Mouse (Mus musculus) brown adipose tissue, adult 24 weeks (tissue): ENCODE results near the gene Slc25a34. TPM values are rescaled to one million over a fixed set of nuclear protein-coding genes. Genes with fewer than 3 reads are reported as not detected.

ENCODE experiments used
- H3K27ac ChIP-seq: fragments of 200-500 bp; replicated peaks from 2 replicates; pipeline ENCODE4 v1.5.1; 2012; ENCODE audit warnings: low read depth, mild to moderate bottlenecking, low read length
- H3K4me1 ChIP-seq: fragments of 200-500 bp; 2 replicates; pipeline ENCODE4 v1.6.1; 2012; ENCODE audit warnings: low read length, mixed read lengths; ENCODE audit not compliant: control insufficient read depth, insufficient read depth, insufficient read length
- H3K4me3 ChIP-seq: fragments of 200-500 bp; 2 replicates; pipeline ENCODE4 v1.5.1; 2012; ENCODE audit warnings: low read depth, mild to moderate bottlenecking, low read length, moderate library complexity; ENCODE audit not compliant: insufficient read depth
- polyA plus RNA-seq: library from polyadenylated mRNA; stranded (reverse); fragments of >200 nt; gene quantifications from 2 replicates; pipeline ENCODE4 v1.2.4, GENCODE M21; 2012; ENCODE audit not compliant: missing spikeins, insufficient read depth, insufficient read length

The Slc25a34 gene
- polyA plus RNA-seq, 1 experiment, result 12.7 TPM

GRCm38 (mm10) chr4:141595605-141596268, 27.9 kb downstream of the Slc25a34 start:
- H3K4me3 ChIP-seq, result no peak overlapping the region
- H3K27ac ChIP-seq, result no peak overlapping the region
- peaks cover 3% of the 10 kb centered on the region for H3K4me1 ChIP-seq

DNA sequence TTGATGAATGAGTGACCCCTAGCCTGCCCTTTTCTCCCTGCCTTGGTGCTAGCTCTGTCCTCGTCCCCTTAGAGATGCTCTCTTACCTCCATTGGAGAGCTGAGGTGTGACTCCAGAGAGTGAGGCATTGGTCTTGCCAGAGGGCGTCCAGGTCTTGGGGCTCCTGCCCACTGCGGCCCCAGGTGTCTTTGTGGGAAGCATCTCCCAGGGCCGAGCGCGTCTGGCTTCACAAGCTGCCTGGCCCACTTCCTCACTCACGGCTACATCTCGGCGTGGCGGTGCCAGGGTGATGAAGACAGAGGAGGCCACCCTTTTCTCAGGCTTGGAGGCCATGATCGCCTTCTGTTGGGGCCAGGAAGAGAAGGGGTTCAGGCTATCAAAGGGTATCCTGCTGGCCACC, 28.5 kb downstream of the Slc25a34 start:
- H3K4me1 ChIP-seq, result peaks cover 3% of the 10 kb centered on the region

DNA sequence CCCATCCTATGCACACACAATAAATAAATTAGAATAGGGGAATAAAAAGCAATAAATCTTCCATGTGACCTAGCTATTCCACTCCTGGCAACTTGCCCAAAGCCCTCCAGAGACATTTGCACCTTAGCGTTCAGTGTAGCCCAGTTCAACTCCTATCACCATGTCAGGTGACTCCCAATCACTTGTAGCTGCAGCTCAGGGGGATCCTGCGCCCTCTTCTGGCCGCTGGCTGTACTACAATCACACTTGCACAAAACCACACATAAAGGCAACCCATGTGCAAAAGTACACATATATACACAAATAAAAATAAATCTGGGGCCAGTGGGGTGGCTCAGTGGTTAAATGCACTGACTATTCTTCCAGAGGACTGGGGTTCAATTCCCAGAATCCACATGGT, 32.1 kb downstream of the Slc25a34 start:
- H3K4me3 ChIP-seq, result no peak overlapping the region
- H3K27ac ChIP-seq, result no peak overlapping the region
- no peaks in the 10 kb centered on the region for H3K4me1 ChIP-seq

More for the DNA sequence above, 28.5 kb downstream of the Slc25a34 start:
- no peak overlapping the region for H3K27ac ChIP-seq
- no peak overlapping the region for H3K4me3 ChIP-seq

- peaks cover 8% of the 10 kb centered on the region; the same call in 1 of the 2 replicates for H3K4me1 ChIP-seq
- no peak overlapping the region for H3K27ac ChIP-seq
- no peak overlapping the region for H3K4me3 ChIP-seq
These were observed 39.7 kb downstream of the Slc25a34 start for GRCm38 (mm10) chr4:141583919-141584318.

DNA sequence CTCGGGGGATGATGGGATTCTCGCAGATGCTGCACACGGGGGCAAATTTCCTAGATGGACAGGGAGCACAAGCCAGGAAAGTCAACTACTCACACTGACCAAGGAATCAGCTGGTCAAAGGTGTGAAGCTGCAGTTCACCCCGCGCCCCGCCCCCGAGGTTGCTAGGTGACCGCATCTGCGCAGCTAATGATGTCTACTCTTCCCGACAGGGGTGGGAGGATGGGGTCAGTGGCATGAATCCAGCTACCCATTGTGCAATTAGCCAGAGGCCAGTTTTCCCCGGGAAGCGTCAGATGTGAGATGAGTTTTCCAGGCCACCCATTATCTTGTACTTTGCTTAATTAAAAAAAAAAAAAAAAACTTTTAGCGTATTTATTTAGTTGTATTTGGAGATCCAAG, 42.6 kb downstream of the Slc25a34 start:
- Histone ChIP-seq H3K4me1 (peaks cover 11% of the 10 kb centered on the region; the same call in 1 of the 2 replicates), H3K27ac (peak overlapping the region; percentile 39; the same call in 1 of the 2 replicates), H3K4me3 (no peak overlapping the region)

DNA sequence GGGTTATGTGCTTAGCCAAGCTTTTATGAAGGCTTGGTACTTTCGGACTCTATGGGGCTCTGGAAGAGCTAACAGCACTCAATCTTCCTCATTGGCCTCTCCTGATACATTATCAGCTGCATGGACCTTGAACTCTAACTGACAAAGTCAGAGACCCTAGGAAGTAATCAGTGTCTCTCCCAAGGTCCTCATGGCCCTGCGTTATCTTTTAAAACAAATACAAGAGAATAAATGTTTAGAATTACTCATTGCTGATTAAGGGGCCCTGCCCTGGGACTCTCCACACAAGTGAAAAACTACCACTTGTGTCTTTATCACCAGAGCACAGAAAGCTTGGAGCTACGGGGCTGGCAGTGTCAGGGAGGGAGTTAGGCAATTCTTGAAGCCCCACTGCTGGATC, 44.8 kb downstream of the Slc25a34 start:
- H3K27ac ChIP-seq, result peak overlapping the region; percentile 58
- H3K4me1 ChIP-seq, result peaks cover 11% of the 10 kb centered on the region
- H3K4me3 ChIP-seq, result no peak overlapping the region

DNA sequence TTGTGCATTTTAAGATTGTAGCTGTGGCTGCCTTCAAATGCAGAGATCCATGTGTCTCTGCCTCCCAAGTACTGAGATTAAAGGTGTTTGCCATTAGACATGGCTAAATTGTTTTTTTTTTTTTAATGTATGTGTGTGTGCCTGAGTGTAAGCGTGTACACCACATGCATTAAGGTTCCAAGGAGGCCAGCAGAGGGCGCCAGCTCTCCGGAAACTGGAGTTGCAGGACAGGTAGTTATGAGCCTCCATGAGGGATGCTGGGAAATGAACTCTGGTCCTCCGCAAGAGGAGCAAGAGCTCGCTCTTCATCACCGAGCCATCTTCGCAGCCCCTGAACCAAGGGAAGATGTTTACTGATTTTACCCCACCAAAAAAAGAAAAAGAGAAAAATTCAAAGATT, 46.7 kb downstream of the Slc25a34 start:
- Histone ChIP-seq H3K4me1 (peaks cover 19% of the 10 kb centered on the region), H3K4me3 (no peak overlapping the region), H3K27ac (no peak overlapping the region)

DNA sequence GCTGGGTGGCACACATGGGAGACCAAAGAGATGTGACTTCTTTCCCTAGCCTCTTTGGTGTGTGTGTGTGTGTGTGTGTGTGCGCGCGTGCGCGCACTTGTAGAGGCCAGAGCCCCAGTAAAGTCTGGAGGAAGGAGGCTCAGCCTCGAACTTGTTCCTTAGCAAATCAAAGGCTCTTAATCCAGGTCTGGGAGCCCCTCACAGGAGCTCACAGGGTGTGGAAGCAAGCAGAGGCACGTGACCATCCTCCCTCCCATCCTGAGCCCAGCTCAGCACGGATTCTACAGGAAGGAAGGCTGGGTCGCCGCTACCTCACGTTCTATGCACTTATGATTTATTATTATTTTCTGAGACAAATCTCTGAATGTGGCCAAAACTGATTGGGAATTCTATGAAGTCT, 47.2 kb downstream of the Slc25a34 start:
- H3K4me1 ChIP-seq, result peaks cover 19% of the 10 kb centered on the region
- H3K4me3 ChIP-seq, result no peak overlapping the region
- no peak overlapping the region for H3K27ac ChIP-seq

GRCm38 (mm10) chr4:141574789-141575702, 48.6 kb downstream of the Slc25a34 start:
- H3K4me3 ChIP-seq, result 0 out of 2 replicates have a peak overlapping the region, but pooled peaks have one; percentile 1
- H3K27ac ChIP-seq, result peak overlapping the region; percentile 92

GRCm38 (mm10) chr4:141573359-141573966, 50.2 kb downstream of the Slc25a34 start:
- Histone ChIP-seq H3K27ac (peak overlapping the region; percentile 97), H3K4me3 (no peak overlapping the region), H3K4me1 (peaks cover 25% of the 10 kb centered on the region)

More at GRCm38 (mm10) chr4:141574789-141575702, 48.6 kb downstream of the Slc25a34 start:
- H3K4me1 ChIP-seq, result peaks cover 24% of the 10 kb centered on the region

GRCm38 (mm10) chr4:141572668-141573358, 50.8 kb downstream of the Slc25a34 start:
- Histone ChIP-seq H3K27ac (peak overlapping the region; percentile 97), H3K4me3 (no peak overlapping the region)

DNA sequence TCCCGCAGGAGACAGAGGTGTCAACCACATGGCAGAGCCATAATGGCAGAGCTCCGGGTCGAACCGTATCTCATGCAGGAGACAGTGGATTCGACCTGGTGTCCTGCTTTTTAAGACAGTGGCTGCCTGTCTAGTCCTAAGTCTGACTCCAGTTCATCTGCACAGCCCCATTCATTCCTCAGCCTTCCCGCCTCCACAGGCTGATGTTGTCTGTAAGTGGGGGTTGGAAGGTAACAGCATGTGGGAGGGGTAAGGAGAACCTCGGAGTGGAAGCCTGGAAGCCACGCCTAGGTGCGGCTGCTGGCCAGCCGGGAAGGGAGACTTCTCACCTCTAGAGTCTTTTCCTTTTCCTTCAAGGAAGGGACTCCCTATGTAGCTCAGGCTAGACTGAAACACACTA, 51.7 kb downstream of the Slc25a34 start:
- Histone ChIP-seq H3K4me1 (peaks cover 25% of the 10 kb centered on the region), H3K27ac (peak overlapping the region; percentile 97), H3K4me3 (no peak overlapping the region)

More at GRCm38 (mm10) chr4:141572668-141573358, 50.8 kb downstream of the Slc25a34 start:
- H3K4me1 ChIP-seq, result peaks cover 25% of the 10 kb centered on the region

DNA sequence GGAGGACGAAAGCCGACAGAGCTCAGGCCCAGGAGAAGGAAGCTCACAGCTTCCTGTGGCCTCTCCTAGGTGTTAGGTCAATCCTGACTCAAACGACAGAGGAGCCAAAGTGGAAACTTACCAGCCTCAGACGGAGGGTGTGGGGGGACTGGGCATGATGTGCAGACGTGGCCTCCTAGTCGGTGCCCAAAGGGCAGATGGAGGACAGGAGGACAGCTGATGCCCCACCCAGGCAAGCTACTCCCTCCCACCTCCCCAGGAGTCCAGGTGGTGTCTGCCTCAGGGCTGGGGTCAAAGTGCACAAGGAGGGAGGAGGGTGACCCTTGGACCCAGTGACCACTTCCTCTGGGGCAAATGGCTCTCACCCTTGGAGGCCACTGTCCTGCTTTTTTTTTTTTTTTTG, 52.3 kb downstream of the Slc25a34 start:
- peak overlapping the region; percentile 97 for H3K27ac ChIP-seq
- H3K4me1 ChIP-seq, result peaks cover 25% of the 10 kb centered on the region
- no peak overlapping the region for H3K4me3 ChIP-seq

GRCm38 (mm10) chr4:141570821-141571220, 52.8 kb downstream of the Slc25a34 start:
- H3K27ac ChIP-seq, result peak overlapping the region; percentile 97
- H3K4me3 ChIP-seq, result no peak overlapping the region
- H3K4me1 ChIP-seq, result peaks cover 27% of the 10 kb centered on the region
